ENCODE assay signal across 14 mouse cellular contexts in the genomic region with DNA sequence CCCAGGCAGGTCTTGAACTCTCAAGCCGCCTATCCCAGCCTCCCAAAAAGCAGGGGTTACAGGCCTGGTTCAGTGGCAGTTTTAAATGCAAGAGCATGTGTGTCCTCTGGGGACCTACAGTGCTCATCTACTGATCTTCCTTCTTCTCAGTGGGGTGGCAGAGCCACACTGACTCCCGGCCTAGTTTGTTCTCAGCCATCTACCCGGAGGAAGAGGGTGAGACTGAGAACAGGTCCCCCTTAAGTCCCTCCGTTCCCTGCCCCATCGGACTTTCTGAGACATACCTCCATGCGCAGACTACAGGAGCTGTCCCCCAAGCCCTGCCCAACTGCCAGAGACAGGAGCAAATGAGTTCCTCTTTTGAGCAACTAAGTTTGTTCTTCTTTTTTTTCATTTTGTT.
A peak's percentile ranks its signal among the peaks of the same experiment; 100 is the strongest.
DNase-seq lines count a peak whose midpoint lies in the region.
"Had no signal": no experiment of that assay in that cellular context is flagged by ENCODE, and none has a peak within 500 bp of the region (broad histone marks: within the 10 kb centered on the region; RNA-seq: fewer than 3 reads in every experiment).

No protein-coding gene starts in this region.

- no peaks in the 10 kb centered on the region for H3K36me3 ChIP-seq in hindbrain, embryonic 10.5 days
- H3K36me3 ChIP-seq: embryonic facial prominence, embryonic 13.5 days had no signal

- peaks cover 16% of the 10 kb centered on the region for H3K4me1 ChIP-seq in brown adipose tissue, adult 24 weeks (ENCODE audit: control insufficient read depth, insufficient read depth, insufficient read length, low read length)
- peaks cover 46% of the 10 kb centered on the region for H3K4me1 ChIP-seq in hindbrain, embryonic 10.5 days (replicated peaks)

- 71% methylated on average over 6 of the region's 6 CpGs for WGBS in hindbrain, embryonic 10.5 days

- H3K4me3 ChIP-seq in brown adipose tissue, adult 24 weeks (ENCODE audit: insufficient read depth, low read depth, low read length) = no peak overlapping the region
- no peak overlapping the region for H3K4me3 ChIP-seq in hindbrain, embryonic 10.5 days
- H3K4me3 ChIP-seq: embryonic facial prominence, embryonic 13.5 days; left cerebral cortex, adult 2 months; myocyte had no signal

- peak overlapping the region; percentile 77 for H3K27ac ChIP-seq in brown adipose tissue, adult 24 weeks (replicated peaks; ENCODE audit: low read depth, low read length)
- H3K27ac ChIP-seq in hindbrain, embryonic 10.5 days = no peak overlapping the region
- H3K27ac ChIP-seq: embryonic facial prominence, embryonic 13.5 days; hindbrain, embryonic 14.5 days; left cerebral cortex, adult 2 months had no signal

- DNase-seq in spleen, adult 18-20 months = peak; percentile 63 to 65
- no peak for DNase-seq in spleen, adult 12 weeks (ENCODE audit: low spot score)
- peak; percentile 48 for DNase-seq in naive thymus-derived CD4-positive, alpha-beta T cell, adult 2 months (ENCODE audit: low read depth)
- DNase-seq in hindbrain, embryonic 10.5 days (ENCODE audit: low spot score) = no peak
- no peak for DNase-seq in urinary bladder, postnatal 14 days (ENCODE audit: low spot score)
- DNase-seq in layer of hippocampus, adult 8-10 months (ENCODE audit: low spot score in 2 of 2) = no peak
- DNase-seq: cerebellum, postnatal 25 days; forebrain, postnatal 0 days; heart, adult 18-20 months had no signal

- H3K27me3 ChIP-seq in hindbrain, embryonic 10.5 days (ENCODE audit: insufficient read depth, poor library complexity, severe bottlenecking) = no peaks in the 10 kb centered on the region
- H3K27me3 ChIP-seq: embryonic facial prominence, embryonic 13.5 days had no signal

- no peaks in the 10 kb centered on the region for H3K9me3 ChIP-seq in hindbrain, embryonic 10.5 days
- H3K9me3 ChIP-seq: embryonic facial prominence, embryonic 13.5 days had no signal

Comparison
In these comparisons a context has a peak if more than half of its experiments do, and no peak if none do; other contexts are left out.
1. DNase-seq: peak in spleen, adult 18-20 months (2 of 2) and naive thymus-derived CD4-positive, alpha-beta T cell, adult 2 months (single experiment); none in spleen, adult 12 weeks (single experiment), hindbrain, embryonic 10.5 days (single experiment), urinary bladder, postnatal 14 days (single experiment) and layer of hippocampus, adult 8-10 months (0 of 2).